Mouse (Mus musculus) testis, adult 2 months (tissue): ENCODE data around the gene Rab3d.

Source experiments
- CTCF ChIP-seq: fragments of 200-500 bp; IDR thresholded peaks from 2 replicates; pipeline ENCODE4 v1.5.1; 2012; ENCODE audit warnings: low read depth, mild to moderate bottlenecking, inconsistent platforms, low read length, moderate library complexity; ENCODE audit not compliant: control insufficient read depth, insufficient read depth, insufficient replicate concordance
- POLR2A ChIP-seq: fragments of 200-500 bp; IDR thresholded peaks from 2 replicates; pipeline ENCODE4 v1.6.1; 2012; ENCODE audit warnings: low read depth, mild to moderate bottlenecking, inconsistent platforms, low read length, moderate library complexity; ENCODE audit not compliant: control insufficient read depth

- TF ChIP-seq POLR2A (no peak), CTCF (no peak)
These were observed 20.4 kb upstream of the Rab3d start for GRCm38 (mm10) chr9:21938234-21938855.
